Mouse (Mus musculus) testis, postnatal 14 days (tissue): ENCODE results near the gene Gm2016.
"Not testable (repeated sequence)": the region's sequence is repeated elsewhere in the genome, so short reads cannot be mapped to it uniquely, and the experiment has no call there.

Experiments used
- DNase-seq: peaks from one replicate; pipeline ENCODE4 v3.0.0; 2021; ENCODE audit warnings: low spot score

Gene Gm2016

DNA sequence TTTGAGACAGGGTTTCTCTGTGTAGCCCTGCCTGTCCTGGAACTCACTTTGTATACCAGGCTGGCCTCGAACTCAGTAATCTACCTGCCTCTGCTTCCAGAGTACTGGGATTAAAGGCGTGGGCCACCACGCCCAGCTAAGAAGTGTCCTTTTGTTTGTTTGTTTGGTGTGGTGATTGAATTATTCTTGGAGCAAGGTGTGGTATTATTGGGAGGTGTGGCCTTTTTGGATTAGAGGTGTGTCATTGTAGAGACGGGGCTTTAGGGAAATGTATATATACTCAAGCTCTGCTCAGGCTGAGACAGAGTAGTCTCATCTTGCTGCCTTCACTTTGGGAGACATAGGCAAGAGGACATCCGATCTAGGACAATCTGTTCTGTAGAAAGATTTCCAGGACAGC is at the start of gene Gm2016:
Gm2016 (plus strand) TSS at position 301 of the 400 bp plus-strand sequence.
- DNase-seq = not testable (repeated sequence)

DNA sequence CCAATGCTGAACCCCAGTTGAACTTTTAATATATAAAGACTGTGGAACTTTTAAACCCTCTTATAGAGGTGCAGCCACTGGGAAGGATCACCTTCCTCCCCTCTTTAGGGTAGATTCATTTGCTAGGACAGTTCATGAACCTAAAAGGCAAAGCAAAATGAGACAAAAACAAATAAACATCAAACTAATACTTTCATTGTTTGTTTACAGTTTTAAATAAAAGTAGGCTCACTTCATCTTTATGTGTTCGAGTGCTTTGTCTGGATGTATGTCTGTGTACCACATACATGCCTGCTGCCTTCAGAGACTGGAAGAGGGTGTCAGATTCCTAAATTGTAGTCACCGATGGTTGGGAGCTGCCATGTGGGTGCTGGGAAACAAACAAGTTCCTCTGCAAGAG is 31.6 kb upstream of the Gm2016 start, which contains the start of gene Gm2001:
Gm2001 (minus strand) TSS at position 101 of the 400 bp plus-strand sequence.
- DNase-seq = not testable (repeated sequence)

DNA sequence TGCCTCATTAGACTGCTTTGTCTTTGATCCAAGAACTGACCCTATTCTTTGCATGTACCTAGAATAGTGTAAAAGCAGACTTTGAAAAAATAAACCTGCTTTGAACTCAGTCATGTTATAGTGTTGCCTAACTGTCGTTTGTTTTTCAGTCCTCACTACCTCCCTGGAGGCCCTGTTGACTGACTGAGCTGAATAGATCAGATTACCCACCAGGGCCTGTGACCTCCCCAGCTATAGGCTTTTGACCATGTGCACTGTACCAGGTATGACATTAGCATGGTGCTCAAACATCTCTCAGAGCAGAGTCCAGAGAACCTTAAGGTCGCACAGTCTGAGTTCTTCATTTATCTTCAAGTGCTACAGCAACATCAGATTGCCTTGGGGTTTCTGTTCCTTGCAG is 23.2 kb upstream of the Gm2016 start:
- DNase-seq = not testable (repeated sequence)

DNA sequence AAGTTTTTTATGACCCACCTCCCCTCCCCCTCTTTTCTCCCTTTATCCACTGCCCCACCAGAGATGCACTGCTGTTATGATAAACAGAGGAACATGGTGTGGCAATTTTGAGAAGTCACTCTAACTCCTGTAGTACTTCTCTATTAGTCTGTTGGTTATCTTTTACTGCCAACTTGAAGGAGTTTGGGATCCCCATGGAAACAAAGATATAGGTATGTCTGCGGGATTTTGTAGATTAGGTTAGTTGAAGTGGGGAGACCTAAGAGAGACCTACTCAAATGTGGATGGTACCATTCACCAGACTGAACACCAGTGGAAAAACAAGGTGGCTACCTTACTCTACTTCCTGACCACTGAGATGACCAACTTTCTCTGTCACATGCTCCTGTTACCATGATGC is 17.8 kb upstream of the Gm2016 start:
- not testable (repeated sequence) for DNase-seq

DNA sequence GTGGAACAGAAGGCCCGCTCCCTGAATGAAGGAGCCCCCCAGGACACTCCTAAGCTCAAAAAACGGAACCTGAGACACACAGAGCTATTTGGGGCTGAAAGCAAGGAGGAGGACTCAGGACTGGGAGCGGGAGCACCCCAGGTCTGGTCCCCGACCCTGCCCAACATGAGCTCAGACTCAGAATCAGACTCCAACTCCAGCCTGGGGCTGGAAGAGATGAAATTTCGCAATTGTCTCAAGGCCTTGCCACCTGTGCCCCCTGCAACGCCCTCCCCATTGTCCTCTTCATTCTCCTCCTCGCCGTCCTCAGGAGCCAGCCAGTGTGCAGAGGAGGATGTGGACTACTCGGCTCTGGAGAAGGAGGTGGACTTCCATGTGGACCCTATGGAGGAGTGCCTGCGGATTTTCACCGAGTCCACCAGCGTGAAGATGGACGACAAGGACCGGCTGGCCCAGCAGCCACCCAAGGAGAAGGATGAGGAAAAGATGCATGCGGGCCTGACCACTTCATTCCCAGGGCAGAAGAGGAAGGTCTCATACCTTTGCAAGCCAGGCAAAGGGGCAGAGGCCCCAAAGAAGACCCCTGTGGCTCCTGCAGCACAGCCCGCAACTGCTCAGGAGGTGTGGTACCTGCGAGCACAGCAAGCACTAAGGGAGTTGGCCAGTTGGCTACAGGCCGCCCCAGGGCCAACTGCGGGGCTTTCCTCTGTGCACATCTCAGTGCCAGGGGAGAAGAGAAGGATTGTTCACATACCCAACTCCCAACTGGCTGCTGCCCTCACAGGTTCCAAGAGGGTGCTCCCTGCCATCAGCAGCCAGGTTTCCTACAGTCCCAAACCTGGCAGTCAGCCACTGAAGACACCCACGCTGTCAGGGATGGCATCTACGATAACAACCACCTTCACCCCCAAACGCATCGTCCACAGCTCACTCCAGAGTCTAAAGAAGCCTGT is 11.9 kb upstream of the Gm2016 start:
- DNase-seq = peak; percentile 10

DNA sequence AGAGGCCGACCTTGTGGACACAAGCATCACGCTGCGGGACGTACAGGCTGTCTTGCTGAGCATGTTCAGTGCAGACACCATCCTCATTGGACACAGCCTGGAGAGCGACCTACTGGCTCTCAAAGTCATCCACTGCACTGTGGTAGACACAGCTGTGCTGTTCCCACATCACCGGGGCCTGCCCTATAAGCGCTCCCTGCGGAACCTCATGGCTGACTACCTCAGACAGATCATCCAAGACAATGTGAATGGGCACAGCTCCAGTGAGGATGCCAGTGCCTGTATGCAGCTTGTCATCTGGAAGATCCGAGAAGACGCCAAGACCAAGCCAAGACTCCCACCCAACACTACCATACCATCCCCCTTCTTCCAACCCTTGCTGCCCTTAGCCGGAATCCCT is 10.2 kb upstream of the Gm2016 start:
- DNase-seq = not testable (repeated sequence)

DNA sequence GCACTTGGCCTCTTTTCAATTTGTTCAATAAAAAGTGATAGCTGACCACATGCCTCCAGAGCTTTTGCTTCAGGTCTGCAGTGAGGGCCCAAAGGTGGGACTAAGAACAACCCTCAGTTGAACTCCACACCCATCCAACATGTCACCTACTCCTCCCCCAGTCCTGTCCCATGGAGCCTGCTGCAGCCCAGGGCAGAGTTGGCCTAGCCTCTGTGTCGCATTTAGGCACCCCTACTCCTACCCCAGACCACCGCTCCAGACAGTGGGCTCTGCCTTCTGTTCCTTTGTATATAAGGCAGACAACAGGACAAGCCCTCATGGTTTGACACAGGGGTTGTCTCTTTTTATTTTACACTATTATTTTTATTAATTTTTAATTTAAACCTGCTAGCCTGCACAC is 9.8 kb upstream of the Gm2016 start:
- not testable (repeated sequence) for DNase-seq

DNA sequence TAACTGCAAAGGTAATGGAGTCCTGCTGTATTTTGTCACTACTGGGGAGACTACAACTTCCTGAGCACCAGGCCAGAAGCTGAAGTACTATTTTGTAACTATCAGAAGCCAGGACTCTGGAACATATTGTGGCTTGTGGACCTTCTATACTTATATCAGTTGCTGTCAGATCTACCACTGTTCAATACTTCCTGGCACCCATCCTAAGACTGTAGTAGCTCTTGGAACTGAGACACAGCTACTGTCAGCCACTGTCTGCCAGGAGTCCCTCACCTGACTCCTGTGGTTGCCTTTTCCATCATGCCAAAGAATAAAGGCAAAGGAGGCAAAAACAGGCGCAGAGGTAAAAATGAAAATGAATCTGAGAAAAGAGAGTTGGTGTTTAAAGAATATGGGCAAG is 21.2 kb downstream of the Gm2016 start, which contains the start of gene Gm2022:
Gm2022 (plus strand) TSS at position 301 of the 400 bp plus-strand sequence.
- not testable (repeated sequence) for DNase-seq

DNA sequence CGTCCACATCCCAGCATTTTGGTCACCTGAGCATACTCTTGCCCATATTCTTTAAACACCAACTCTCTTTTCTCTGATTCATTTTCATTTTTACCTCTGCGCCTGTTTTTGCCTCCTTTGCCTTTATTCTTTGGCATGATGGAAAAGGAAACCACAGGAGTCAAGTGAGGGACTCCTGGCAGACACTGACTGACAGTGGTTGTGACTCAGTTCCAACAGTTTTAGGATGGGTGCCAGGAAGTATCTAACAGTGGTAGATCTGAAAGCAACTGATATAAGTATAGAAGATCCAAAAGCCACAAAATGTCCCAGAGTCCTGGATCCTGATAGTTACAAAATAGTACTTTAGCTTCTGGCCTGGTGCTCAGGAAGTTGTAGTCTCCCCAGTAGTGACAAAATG is 45.8 kb downstream of the Gm2016 start, which contains the start of gene Gm2035:
Gm2035 (minus strand) TSS at position 137 of the 400 bp plus-strand sequence.
- DNase-seq = not testable (repeated sequence)
